Mouse (Mus musculus) heart, embryonic 13.5 days (tissue): ENCODE measurements around the gene Rfx3. TPM values are rescaled to one million over a fixed set of nuclear protein-coding genes. Genes with fewer than 3 reads are reported as not detected.

Source experiments
- ATAC-seq: fragments of 200-750 bp; cut with Nextera tagmentation; 2 replicates; pipeline ENCODE4 v1.8.0; 2017; ENCODE audit warnings: moderate TSS enrichment; ENCODE audit not compliant: insufficient number of reproducible peaks, low FRiP score, low TSS enrichment; ENCODE audit errors: extremely low read depth
- H3K27ac ChIP-seq: fragments of 300-500 bp; sonication (generic); replicated peaks from 2 replicates; pipeline ENCODE4 v1.5.1; 2015; ENCODE audit warnings: moderate library complexity, mild to moderate bottlenecking, inconsistent platforms
- H3K27me3 ChIP-seq: fragments of 300-500 bp; sonication (generic); replicated peaks from 2 replicates; pipeline ENCODE4 v1.6.1; 2015; ENCODE audit warnings: mild to moderate bottlenecking, inconsistent platforms
- H3K36me3 ChIP-seq: fragments of 300-500 bp; sonication (generic); 2 replicates; pipeline ENCODE4 v1.6.1; 2015; ENCODE audit warnings: mild to moderate bottlenecking, inconsistent platforms
- H3K4me1 ChIP-seq: fragments of 300-500 bp; sonication (generic); 2 replicates; pipeline ENCODE4 v1.6.1; 2015; ENCODE audit warnings: inconsistent platforms
- H3K4me2 ChIP-seq: fragments of 300-500 bp; sonication (generic); 2 replicates; pipeline ENCODE4 v1.6.1; 2015; ENCODE audit warnings: inconsistent platforms, mild to moderate bottlenecking, moderate library complexity
- H3K4me3 ChIP-seq: fragments of 300-500 bp; sonication (generic); 2 replicates; pipeline ENCODE4 v1.5.1; 2015; ENCODE audit warnings: moderate library complexity, mild to moderate bottlenecking, inconsistent platforms
- H3K9ac ChIP-seq: fragments of 300-500 bp; sonication (generic); 2 replicates; pipeline ENCODE4 v1.6.1; 2015; ENCODE audit warnings: inconsistent platforms, mild to moderate bottlenecking, moderate library complexity
- H3K9me3 ChIP-seq: fragments of 300-500 bp; sonication (generic); 2 replicates; pipeline ENCODE4 v1.6.1; 2016; ENCODE audit warnings: inconsistent platforms
- WGBS: fragments of 180-500 bp; shearing (Covaris S2); methylation state at CpG from one replicate; pipeline ENCODE4 v1.1.7; 2015; ENCODE audit warnings: mixed read lengths; 5-methylcytosine and 5-hydroxymethylcytosine counted together
- polyA plus RNA-seq: library from polyadenylated mRNA; unstranded; fragments of >200 nt; fragmentation: Nextera tagmentation; extraction: Ambion mirVana; gene quantifications from 2 replicates; pipeline ENCODE4 v1.2.1, GENCODE M21; 2015

Gene Rfx3
- polyA plus RNA-seq, 1 experiment from 2014 or later: 5.4 TPM

DNA sequence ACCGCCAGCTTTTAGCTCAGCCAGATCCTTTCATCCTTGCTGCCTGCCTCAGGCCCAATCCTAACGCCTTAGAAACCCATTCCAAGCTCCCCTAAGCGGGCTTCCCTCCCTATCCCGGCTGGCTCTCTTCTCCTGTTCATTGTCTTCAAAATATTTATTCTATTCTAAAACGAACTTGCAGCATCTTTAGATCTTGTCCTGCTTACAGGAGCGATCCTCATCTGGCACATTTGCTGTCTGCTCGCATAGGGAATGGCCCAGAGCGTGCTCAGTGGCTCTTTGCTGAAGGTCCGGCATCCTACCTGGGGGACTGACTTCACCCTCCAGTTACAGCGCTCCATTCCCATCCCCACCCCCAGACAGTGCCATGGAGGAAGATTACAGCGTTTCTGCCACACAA is 292.0 kb downstream of the Rfx3 start:
- 64% methylated on average over 11 of the region's 11 CpGs for WGBS

GRCm38 (mm10) chr19:27716274-27716673 is 294.7 kb downstream of the Rfx3 start:
- Histone ChIP-seq H3K27ac (no peak overlapping the region), H3K27me3 (no peaks in the 10 kb centered on the region), H3K4me1 (no peaks in the 10 kb centered on the region), H3K9me3 (no peaks in the 10 kb centered on the region), H3K4me3 (no peak overlapping the region), H3K9ac (no peak overlapping the region), H3K36me3 (no peaks in the 10 kb centered on the region), H3K4me2 (no peak overlapping the region)
- ATAC-seq: no peak

More for the DNA sequence above, 292.0 kb downstream of the Rfx3 start:
- Histone ChIP-seq H3K9ac (no peak overlapping the region), H3K9me3 (peaks cover 3% of the 10 kb centered on the region; the same call in 1 of the 2 replicates), H3K4me3 (no peak overlapping the region), H3K36me3 (no peaks in the 10 kb centered on the region), H3K27ac (no peak overlapping the region), H3K4me1 (no peaks in the 10 kb centered on the region), H3K4me2 (no peak overlapping the region), H3K27me3 (no peaks in the 10 kb centered on the region)
- no peak for ATAC-seq
